Mouse (Mus musculus): Measurements from ENCODE around the gene Hirip3. TPM values are rescaled to one million over a fixed set of nuclear protein-coding genes. Genes with fewer than 3 reads are reported as not detected.

Hirip3 gene
- total RNA-seq, 2 experiments from 2014 or later = 5.0 to 6.4 TPM

GRCm38 (mm10) chr7:126914844-126915243 lies 53.1 kb downstream of the Hirip3 start:
- no peak for DNase-seq

Other genes with a start within 250 kb of the Hirip3 start
- 1 to 10 TPM; 6.1 to 8.0 TPM for gene Nupr1, start 231.1 kb upstream of the Hirip3 start, total RNA-seq (2021)
- gene Sgf29, start 212.7 kb upstream of the Hirip3 start, total RNA-seq (2021) = 10 to 100 TPM; 24.8 to 26.5 TPM
- gene Sult1a1, start 185.5 kb upstream of the Hirip3 start, total RNA-seq (2021) = 10 to 100 TPM; 31.1 to 44.0 TPM
- gene Bola2, start 166.6 kb upstream of the Hirip3 start, total RNA-seq (2021) = 10 to 100 TPM; 60.1 to 60.4 TPM
- gene Slx1b, start 166.2 kb upstream of the Hirip3 start, total RNA-seq (2021) = 1 to 10 TPM; 3.7 to 4.1 TPM
- gene Coro1a, start 154.2 kb upstream of the Hirip3 start, total RNA-seq (2021) = 10 to 100 TPM in 1 of 2 experiments, 1 to 10 TPM in 1; 9.3 to 28.6 TPM
- gene Mapk3, start 102.4 kb upstream of the Hirip3 start, total RNA-seq (2021) = 10 to 100 TPM; 37.2 to 46.7 TPM
- 1 to 10 TPM in 1 of 2 experiments, under 1 TPM in 1; 0.27 to 1.6 TPM for gene Gdpd3, start 95.6 kb upstream of the Hirip3 start, total RNA-seq (2021)
- 10 to 100 TPM; 43.4 to 73.3 TPM for gene Ypel3, start 85.0 kb upstream of the Hirip3 start, total RNA-seq (2021)
- under 1 TPM; 0.27 to 0.64 TPM for gene Tbx6, start 80.5 kb upstream of the Hirip3 start, total RNA-seq (2021)
- 10 to 100 TPM; 35.6 to 39.0 TPM for gene Ppp4c, start 69.5 kb upstream of the Hirip3 start, total RNA-seq (2021)
- 1 to 10 TPM; 8.4 to 8.6 TPM for gene Fam57b, start 64.3 kb upstream of the Hirip3 start, total RNA-seq (2021)
- gene 4930451I11Rik, start 30.3 kb upstream of the Hirip3 start, total RNA-seq (2021) = not detected
- gene Doc2a, start 14.6 kb upstream of the Hirip3 start, total RNA-seq (2021) = not detected
- gene Ino80e, start 405 bp downstream of the Hirip3 start, total RNA-seq (2021) = 10 to 100 TPM; 17.2 to 19.1 TPM
- gene Taok2, start 22.7 kb downstream of the Hirip3 start, total RNA-seq (2021) = 10 to 100 TPM; 35.6 to 38.4 TPM
- gene Tmem219, start 60.9 kb downstream of the Hirip3 start, total RNA-seq (2021) = 10 to 100 TPM; 10.4 to 10.6 TPM
- 1 to 10 TPM; 7.4 to 7.5 TPM for gene Kctd13, start 66.9 kb downstream of the Hirip3 start, total RNA-seq (2021)
- not detected for gene Asphd1, start 87.6 kb downstream of the Hirip3 start, total RNA-seq (2021)
- 1 to 10 TPM; 5.5 to 6.2 TPM for gene Sez6l2, start 88.6 kb downstream of the Hirip3 start, total RNA-seq (2021)
- 10 to 100 TPM; 43.2 to 45.2 TPM for gene Cdipt, start 113.9 kb downstream of the Hirip3 start, total RNA-seq (2021)
- gene Cdiptos, start 114.1 kb downstream of the Hirip3 start, total RNA-seq (2021) = under 1 TPM in 1 of 2 experiments, not detected in 1; 0.59 TPM
- gene Mvp, start 152.6 kb downstream of the Hirip3 start, total RNA-seq (2021) = 10 to 100 TPM; 59.9 to 68.7 TPM
- gene Pagr1b, start 154.5 kb downstream of the Hirip3 start, total RNA-seq (2021) = not detected
- gene Pagr1a, start 155.4 kb downstream of the Hirip3 start, total RNA-seq (2021) = 10 to 100 TPM in 1 of 2 experiments, 1 to 10 TPM in 1; 8.3 to 10.7 TPM
- 10 to 100 TPM; 24.6 to 27.3 TPM for gene Gm42742, start 159.1 kb downstream of the Hirip3 start, total RNA-seq (2021)
- gene Prrt2, start 159.2 kb downstream of the Hirip3 start, total RNA-seq (2021) = under 1 TPM in 1 of 2 experiments, not detected in 1; 0.80 TPM
- gene Maz, start 165.1 kb downstream of the Hirip3 start, total RNA-seq (2021) = 10 to 100 TPM; 55.3 to 57.3 TPM
- gene Kif22, start 180.5 kb downstream of the Hirip3 start, total RNA-seq (2021) = 1 to 10 TPM in 1 of 2 experiments, under 1 TPM in 1; 0.93 to 1.0 TPM
- not detected for gene Zg16, start 225.4 kb downstream of the Hirip3 start, total RNA-seq (2021)
- gene AI467606, start 229.4 kb downstream of the Hirip3 start, total RNA-seq (2021) = 1 to 10 TPM; 1.3 to 2.9 TPM

Data from heart, adult 18-20 months (tissue).